Mouse (Mus musculus) left cerebral cortex, adult 9 months (tissue): Measurements from ENCODE around the gene Ghrhr.
A peak's percentile ranks its signal among the peaks of the same experiment; 100 is the strongest.

Experiments used
- DNase-seq, 2 experiments: peaks; one replicate each; pipeline ENCODE4 v3.0.0; 2022; ENCODE audit warnings: low spot score in 2 of 2

The Ghrhr gene

DNA sequence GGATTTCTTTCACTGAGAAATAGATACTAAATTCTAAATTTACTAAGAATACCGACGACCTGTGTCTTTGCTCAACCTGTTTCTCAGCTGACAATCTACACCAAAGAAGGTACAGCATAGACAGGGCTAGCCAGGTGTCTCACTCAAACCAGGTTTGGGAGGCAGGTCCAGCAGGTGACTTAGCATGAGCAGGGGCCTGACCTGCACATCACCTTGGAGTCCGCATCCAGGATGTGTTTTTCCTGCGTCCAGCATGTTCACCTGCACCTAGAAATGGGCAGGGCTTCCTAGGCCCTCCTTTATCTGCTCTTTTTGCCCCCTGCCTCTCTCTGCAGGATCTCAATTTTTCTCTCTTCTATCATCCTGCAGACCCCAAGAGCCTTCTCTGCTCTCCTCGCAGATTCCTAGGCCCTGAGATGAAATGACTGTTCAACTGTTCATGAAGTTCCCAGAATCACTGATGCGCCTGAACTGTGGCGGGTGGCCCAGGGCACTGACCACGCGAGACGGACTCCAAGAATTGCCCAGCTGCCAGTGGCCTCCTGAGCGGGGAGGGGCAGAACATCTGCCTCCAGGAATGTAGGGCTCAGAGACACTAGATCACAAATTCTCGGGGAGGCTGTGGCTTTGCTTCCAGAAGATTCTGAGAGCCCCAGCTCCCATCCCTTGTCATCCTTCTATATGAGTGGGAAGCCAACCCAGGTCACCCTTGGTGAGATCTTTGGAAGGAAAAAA lies 22.2 kb upstream of the Ghrhr start:
- DNase-seq: no peak

GRCm38 (mm10) chr6:55354456-55355117 lies 21.5 kb upstream of the Ghrhr start:
- no peak for DNase-seq

- DNase-seq: no peak
These were observed 20.5 kb upstream of the Ghrhr start for GRCm38 (mm10) chr6:55355575-55355974.

DNA sequence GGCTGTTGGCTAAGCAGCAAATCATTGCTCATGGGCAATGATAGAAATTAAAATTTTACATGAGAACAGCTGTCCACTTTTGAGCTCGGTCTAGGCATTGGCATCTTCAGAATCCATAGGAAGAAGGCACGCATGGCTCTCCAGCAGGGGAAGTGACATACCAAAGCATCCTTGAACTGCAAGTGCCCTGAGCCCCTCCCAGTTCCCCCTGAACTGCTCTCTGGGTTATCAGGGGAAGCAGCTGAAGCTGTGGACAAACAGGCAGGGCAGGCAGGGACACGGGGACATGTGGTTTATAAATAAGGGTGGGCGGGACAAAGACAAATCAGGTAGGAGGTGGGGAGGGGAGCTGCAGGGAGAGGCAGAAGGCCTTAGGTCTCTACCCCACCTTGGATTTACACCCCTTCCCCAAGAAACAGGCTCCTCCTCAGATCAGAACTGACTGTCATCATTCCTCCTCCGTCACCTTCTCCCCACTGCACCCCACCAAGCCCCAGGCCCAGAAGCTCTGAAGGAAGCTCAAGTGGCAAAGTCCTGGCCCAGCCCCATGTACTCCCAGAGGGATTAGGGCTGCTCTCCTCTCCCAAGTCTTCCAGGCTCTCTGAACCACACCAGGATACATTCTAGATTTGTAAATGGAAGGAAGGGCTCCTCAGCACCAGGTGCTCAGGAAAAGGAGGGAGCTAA lies 19.9 kb upstream of the Ghrhr start:
- no peak for DNase-seq

DNA sequence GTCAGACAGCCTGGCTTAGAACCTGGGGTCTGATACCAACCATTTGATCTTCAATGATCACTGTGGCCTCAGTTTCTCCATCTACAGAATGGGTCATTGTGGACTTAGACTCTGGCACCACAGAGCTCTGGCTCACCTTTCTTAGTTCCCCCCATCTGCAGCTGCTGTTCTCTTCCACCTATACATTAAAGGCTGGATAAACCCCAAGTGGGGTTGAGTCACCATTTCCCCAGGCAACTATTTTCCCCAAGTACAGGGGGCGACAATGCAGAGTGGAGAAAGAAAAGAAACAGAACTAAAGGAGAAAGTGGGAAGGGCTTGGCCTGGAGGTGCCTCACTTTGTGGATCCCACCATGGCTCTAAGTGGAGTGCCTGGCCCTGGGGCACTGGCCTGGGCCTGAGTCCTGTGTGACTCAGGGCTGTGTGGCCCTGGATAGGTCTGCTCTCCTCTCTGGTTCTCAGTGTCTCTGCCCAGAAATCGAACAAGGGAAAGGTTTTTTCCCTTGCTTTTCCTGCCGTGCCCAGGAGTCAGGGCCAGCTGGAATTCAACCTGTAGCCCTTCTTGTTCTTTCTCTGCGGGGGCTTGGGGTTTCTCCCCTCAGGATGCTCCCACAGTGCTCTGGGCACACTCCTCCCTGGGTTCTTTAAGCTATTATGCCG lies 19.0 kb upstream of the Ghrhr start:
- DNase-seq: no peak

GRCm38 (mm10) chr6:55357636-55358031 lies 18.5 kb upstream of the Ghrhr start:
- DNase-seq: no peak

DNA sequence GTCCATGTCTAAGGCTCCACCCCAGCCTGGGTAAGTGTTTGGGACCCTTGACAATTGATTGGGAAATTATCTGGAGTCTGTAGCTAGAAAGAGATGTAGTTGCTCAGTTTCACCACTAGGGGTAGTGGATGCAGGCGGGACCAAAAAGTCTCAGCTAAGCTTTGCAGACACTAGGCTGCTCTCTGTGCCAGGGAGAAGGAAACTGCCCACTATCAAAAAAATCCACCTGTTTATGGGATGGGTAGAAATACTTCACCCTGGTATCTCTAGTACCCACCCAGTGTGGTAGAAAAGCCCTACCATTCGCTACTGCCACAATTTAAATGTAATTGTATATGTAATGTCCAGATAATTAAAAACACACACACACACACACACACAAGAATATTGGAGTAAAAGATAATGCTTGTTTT lies 17.4 kb upstream of the Ghrhr start:
- DNase-seq: no peak

GRCm38 (mm10) chr6:55362663-55363062 lies 13.4 kb upstream of the Ghrhr start:
- no peak for DNase-seq

- DNase-seq: no peak
These were observed 9.0 kb upstream of the Ghrhr start for GRCm38 (mm10) chr6:55367126-55367525.

DNA sequence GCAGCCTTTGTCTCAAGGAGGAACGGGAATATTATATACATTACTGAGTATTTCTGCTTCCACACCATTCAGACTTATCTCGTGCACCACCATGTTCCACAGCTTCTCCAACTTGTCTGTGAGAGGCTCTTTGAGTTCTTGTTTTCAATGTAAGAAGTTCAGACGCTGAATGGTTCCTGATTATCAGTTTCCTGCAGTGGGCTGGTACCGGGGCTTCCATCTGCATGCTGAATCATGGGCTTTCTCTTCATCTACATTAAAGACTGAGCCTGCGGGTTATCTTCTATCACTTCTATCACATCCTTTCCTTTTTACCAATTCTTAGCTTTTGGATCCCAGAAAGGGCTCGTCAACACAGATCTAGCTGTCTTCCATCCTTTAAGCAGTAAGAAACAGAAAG lies 5.3 kb upstream of the Ghrhr start:
- no peak for DNase-seq

GRCm38 (mm10) chr6:55376511-55376910 lies 416 bp downstream of the Ghrhr start:
- no peak for DNase-seq

GRCm38 (mm10) chr6:55377461-55377860 lies 1.4 kb downstream of the Ghrhr start:
- DNase-seq: no peak

- DNase-seq: peak in 1 of 2 experiments; percentile 67
These were observed 3.7 kb downstream of the Ghrhr start for GRCm38 (mm10) chr6:55379641-55380335.

DNA sequence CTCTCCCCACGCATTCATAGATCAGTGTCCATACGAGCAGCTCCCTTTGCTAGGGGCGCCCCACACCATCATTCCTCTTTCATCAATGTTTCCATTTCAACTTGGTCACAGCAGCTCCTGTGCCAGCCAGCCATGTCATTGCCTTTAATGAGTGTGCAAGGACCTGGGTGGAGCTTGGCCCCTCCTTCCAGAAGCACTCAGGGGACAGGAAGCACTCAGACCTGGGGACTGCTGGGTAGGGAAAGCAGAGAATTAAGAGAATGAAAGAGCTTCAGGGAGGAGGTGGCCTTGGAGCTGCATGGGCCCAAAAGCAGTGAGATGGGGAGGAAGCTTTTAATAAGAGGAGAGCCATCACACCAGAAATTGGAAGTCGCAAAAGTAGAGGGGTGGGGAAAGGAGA lies 5.9 kb downstream of the Ghrhr start:
- DNase-seq: no peak

DNA sequence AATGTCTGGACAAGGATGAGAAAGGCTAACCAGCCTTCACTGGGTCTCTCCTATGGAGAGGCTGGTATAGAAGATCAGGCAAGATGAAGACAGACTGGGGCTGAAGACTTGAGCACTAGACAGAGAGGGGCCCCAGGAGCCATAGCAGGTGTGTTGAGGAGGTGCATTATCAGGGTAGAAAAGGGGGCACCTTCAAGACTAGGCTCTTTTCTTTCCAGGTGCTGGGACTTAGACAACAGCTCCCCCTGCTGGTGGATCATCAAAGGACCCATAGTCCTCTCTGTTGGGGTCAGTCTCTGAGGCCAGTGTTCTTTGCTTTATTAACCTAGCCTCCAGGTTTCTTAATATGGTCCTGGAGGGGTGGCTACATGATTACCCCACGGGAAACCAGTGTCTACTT lies 7.8 kb downstream of the Ghrhr start:
- peak in 1 of 2 experiments; percentile 59 for DNase-seq

DNA sequence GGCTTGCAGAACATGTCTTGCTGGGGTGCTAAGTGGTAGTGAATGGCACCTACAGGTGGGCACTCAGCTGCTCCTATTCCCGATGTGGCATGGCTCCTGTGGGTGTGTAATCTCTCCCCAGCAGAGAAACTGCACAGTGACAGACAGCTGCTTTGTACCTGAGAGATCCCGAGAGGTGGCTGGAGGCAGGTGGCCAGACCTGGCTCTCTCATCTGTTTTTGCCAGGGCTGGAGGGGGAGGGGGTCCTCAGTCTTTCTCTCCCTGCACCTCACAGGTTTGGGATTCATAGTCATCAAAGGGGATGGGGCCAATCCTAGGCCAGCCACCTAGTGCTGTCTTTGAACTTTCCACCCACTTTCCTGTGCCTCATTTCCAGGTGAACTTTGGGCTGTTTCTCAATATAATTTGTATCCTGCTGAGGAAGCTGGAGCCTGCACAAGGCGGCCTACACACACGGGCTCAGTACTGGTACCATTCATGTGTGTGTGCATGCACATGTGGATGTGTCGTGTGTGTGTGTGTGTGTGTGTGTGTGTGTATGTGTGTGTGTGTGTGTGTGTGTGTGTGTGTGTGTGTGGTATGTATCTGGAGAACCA lies 8.4 kb downstream of the Ghrhr start:
- no peak for DNase-seq

DNA sequence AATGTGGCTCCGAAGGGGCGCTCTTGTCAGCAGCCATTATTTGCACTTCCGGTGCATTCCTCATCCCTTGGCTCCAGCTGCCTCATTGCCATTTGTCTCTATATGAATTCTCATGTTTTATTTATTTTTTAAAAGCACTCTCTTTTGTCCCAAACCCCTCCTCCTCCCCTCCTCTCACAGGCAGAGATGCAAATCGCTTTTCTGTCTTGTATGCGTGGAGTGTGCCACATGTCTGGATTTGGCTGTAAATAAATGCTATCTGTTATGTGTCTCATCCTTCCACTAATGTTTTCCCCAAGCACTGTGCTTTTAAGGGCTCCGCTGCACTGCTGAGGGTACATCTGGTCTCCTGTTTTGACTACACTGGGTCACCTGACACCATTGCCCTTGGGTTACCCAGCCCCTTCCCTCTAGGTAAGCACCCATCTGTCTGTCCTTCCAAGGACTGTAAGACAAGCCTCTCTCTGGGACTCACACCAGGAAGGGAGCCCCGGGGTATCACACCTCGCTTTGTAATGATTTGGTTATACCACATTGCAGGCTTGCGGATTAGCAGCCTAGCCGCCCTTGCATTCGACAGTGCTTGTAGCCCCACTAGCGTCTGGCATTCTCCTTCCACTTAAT lies 12.6 kb downstream of the Ghrhr start:
- no peak for DNase-seq

DNA sequence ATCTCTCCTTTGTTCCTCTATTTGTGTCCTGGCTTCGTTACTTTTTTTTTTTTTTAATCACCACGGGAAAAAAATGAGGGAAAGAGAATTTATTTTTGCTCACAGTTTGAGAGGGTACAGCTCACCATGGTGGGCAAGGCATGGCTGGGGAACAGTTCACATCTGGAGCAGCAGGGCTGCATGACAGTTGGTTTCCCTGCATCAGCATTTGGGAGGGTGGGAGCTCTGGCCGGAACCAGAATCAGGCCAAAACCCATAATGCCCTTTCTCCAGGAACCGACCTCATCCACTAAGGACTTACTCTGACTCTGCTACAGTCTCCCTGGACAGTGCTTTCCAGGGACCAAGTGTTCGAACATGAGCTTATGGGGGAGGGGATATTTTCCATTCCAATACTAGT lies 13.2 kb downstream of the Ghrhr start:
- no peak for DNase-seq

- DNase-seq: no peak
These were observed 15.7 kb downstream of the Ghrhr start for GRCm38 (mm10) chr6:55391814-55392213.

DNA sequence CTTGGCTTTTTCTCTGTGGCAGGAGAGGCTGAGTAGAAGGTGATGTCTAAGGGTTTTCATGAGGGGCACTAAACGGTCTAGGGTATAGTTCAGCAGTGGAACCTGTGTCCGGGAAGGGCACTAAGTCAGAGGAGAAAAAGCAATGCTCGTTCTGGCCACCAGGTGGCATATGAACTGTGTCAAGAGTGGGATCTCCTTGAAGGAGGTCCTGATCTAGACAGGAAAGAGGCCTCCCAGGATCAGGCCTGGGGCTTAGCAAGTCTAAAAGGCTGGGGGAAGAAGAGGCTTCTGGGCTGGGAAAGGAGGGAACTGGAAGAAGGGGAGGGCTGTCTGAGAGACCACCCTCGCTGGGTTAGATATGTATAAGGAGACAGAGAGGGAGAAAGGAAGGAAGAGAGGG lies 16.4 kb downstream of the Ghrhr start:
- DNase-seq: peak in 1 of 2 experiments; percentile 85

DNA sequence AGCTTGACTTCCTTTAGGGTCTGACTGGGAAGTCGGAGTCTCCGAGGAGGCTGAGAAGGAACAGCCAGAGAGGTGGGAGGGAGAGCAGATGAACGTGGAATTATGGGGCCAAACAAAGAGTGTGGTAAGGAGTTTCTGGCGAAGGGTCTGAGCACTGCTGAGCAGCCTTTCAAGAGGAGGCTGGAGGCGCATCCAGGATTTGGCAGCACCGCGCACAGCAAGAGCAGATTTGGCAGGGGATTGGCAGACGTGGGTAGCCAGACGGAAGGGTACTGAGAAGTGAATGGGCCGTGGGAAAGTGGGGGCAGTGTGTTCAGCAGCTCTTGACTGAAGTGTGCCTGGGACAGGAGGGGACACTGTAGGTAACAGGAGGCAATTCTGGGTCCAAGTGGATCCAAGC lies 18.8 kb downstream of the Ghrhr start:
- DNase-seq: peak in 1 of 2 experiments; percentile 88
